Mouse (Mus musculus): ENCODE results near the gene Dlg4. TPM values are rescaled to one million over a fixed set of nuclear protein-coding genes. Genes with fewer than 3 reads are reported as not detected.
A peak's percentile ranks its signal among the peaks of the same experiment; 100 is the strongest.
"Not testable (repeated sequence)": the region's sequence is repeated elsewhere in the genome, so short reads cannot be mapped to it uniquely, and the experiment has no call there.

The Dlg4 gene
- polyA plus RNA-seq, 1 experiment from 2014 or later, result 28.1 TPM

DNA sequence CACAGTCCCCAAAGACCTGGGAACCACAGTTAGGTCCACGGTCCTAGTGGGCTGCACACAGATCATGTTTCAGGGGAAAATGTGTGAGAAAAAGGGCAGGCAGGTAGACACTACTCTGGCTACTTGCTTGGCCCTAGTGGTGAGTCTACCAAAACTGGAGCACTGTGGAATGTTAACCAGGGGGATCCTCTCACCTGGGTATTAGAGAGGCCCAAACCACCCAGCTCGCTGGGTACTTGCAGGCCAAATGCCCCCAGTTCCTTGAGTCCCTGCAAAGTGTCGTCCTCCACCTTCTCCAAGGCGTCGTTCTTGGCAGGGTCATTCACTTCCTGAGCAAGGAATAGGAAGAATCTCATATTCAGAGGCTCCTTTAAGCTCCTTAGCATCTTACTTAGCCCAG, 2.7 kb upstream of the Dlg4 start:
- 62% methylated on average over 5 of the region's 5 CpGs for WGBS
- Histone ChIP-seq H3K36me3 (peaks cover 48% of the 10 kb centered on the region), H3K4me1 (replicated peaks) (peaks cover 40% of the 10 kb centered on the region), H3K27me3 (no peaks in the 10 kb centered on the region), H3K9ac (peak overlapping the region; percentile 14; the same call in 1 of the 2 replicates), H3K27ac (peak overlapping the region; percentile 82; the same call in 1 of the 2 replicates), H3K4me2 (0 out of 2 replicates have a peak overlapping the region, but pooled peaks have one; percentile 90), H3K9me3 (no peaks in the 10 kb centered on the region), H3K4me3 (peak overlapping the region; percentile 62; the same call in 1 of the 2 replicates)
- no peak for ATAC-seq (ENCODE audit: low FRiP score)

DNA sequence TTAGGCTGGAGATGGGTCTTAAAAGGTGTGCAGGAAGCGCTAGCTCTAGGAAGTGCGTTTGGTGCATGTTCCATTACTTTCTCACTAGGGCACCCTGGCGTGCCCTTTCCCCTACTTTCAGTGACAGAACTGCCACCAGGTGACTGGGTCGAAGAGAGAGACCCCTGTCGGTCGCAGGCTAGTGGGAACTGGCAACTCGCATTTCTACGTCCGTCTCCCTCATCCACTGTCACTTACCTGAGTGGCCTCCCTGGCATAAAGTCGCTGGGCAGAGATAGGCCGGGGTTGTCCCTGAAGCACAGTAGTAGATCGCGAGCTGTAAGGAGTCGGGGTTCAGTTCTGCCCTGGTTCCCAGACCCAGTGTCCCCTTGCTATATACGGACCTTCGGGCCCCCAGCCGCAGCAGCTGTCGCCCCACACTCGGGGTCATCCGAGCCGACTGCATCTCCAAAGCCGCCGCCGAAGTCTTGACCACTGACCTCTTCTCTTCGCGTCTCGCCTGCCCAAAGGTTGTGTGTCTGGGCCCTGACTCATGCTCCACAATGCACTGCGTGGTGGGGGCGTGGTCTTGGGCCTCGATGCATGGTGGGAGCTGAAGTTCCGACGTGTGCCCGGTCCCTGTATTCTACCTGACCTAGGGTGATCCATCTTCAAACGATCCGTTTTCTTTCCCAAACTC, 1.7 kb upstream of the Dlg4 start, which contains the start of gene Acadvl:
Acadvl (minus strand) TSS at position 532 of the 679 bp plus-strand sequence.
- Histone ChIP-seq H3K4me3 (peak within 1 kb of the TSS; percentile 62), H3K4me1 (replicated peaks) (peaks cover 50% of the 10 kb centered on the region), H3K9ac (peak within 1 kb of the TSS; percentile 89), H3K36me3 (peaks cover 38% of the 10 kb centered on the region), H3K4me2 (peak within 1 kb of the TSS; percentile 90), H3K9me3 (no peaks in the 10 kb centered on the region), H3K27me3 (no peaks in the 10 kb centered on the region), H3K27ac (peak within 1 kb of the TSS; percentile 82)
- WGBS, result under 1% methylated on average over 35 of the region's 35 CpGs
- peak; percentile 82 for ATAC-seq (ENCODE audit: low FRiP score)

DNA sequence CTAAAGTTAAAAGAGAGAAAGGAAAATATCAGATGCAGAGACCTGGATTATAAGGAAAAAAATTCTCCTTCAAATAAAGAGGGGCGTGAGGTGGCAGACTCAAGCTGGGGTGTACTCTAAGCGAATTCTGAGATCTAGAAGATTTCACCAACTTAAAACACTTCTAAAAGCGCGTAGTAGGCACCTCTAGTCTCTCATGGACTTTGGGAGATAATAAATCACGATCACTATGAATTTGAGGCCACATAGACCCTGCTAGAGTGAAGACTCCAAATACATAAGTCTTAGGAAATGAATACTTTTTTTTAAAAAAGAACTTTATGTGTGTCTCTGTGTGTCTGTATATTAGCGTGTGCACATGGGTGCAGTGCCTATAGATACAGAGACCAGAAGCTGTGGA, 1.1 kb upstream of the Dlg4 start:
- WGBS, result 68% methylated on average over 6 of the region's 6 CpGs
- no peaks in the 10 kb centered on the region for H3K27me3 ChIP-seq
- no peak overlapping the region for H3K9ac ChIP-seq
- peaks cover 32% of the 10 kb centered on the region for H3K36me3 ChIP-seq
- no peak overlapping the region for H3K27ac ChIP-seq
- no peak for ATAC-seq (ENCODE audit: low FRiP score)
- H3K9me3 ChIP-seq, result no peaks in the 10 kb centered on the region
- H3K4me1 ChIP-seq (replicated peaks), result peaks cover 56% of the 10 kb centered on the region
- no peak overlapping the region for H3K4me3 ChIP-seq
- H3K4me2 ChIP-seq, result peak overlapping the region; percentile 90

DNA sequence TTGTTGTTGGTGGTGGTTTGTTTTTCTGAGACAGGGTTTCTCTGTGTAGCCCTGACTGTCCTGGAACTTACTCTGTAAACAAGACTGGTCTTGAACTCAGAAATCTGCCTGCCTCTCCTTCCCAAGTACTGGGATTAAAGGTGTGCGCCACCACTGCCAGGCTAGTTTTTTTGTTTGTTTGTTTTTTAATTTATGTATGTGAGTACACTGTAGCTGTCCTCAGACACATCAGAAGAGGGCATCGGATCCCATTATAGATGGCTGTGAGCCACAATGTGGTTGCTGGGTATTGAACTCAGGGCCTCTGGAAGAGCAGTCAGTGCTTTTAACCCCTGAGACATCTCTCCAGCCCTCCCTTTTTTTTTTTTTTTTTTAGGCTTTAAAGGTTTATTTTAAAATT, 565 bp upstream of the Dlg4 start:
- Histone ChIP-seq H3K4me1 (replicated peaks) (peaks cover 59% of the 10 kb centered on the region), H3K36me3 (peaks cover 27% of the 10 kb centered on the region)
- not testable (repeated sequence) for H3K27me3 ChIP-seq; H3K27ac ChIP-seq; H3K9me3 ChIP-seq; H3K9ac ChIP-seq; ATAC-seq (ENCODE audit: low FRiP score); H3K4me3 ChIP-seq; H3K4me2 ChIP-seq
- 78% methylated on average over 2 of the region's 2 CpGs for WGBS

DNA sequence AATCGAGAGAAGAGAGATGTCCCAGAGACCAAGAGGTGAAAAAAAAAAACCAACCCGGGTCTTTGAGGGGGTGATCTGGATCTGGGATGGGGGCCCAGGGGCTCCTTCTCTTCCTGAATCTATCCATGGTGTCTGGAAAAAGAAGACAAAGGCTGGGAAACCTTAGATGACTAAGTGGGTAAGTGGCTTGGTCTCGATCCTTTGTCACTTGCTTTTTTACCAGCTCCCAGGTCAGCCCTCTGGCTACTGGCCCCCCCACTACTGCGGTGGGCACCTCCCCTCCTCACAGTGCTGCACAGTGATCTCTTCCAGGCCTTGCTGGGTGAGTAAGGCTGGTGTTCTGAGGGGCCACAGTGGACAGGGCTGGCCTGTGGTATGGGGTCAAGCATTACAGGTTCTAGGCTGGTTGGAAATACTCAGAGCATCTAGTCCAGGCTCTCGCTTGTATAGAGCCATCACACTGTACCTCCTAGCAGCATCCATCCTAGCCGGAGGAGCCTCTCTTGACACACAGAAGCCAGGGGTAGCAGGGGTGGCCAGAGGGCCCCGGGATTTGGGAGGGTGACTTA, 541 bp downstream of the Dlg4 start:
- H3K4me1 ChIP-seq (replicated peaks), result peaks cover 65% of the 10 kb centered on the region
- H3K4me2 ChIP-seq, result peak overlapping the region; percentile 90
- peak overlapping the region; percentile 97 for H3K9ac ChIP-seq
- no peaks in the 10 kb centered on the region for H3K27me3 ChIP-seq
- no peak for ATAC-seq (ENCODE audit: low FRiP score)
- no peaks in the 10 kb centered on the region for H3K9me3 ChIP-seq
- H3K36me3 ChIP-seq, result peaks cover 16% of the 10 kb centered on the region
- H3K4me3 ChIP-seq, result peak overlapping the region; percentile 77
- 55% methylated on average over 7 of the region's 7 CpGs for WGBS
- peak overlapping the region; percentile 96 for H3K27ac ChIP-seq

DNA sequence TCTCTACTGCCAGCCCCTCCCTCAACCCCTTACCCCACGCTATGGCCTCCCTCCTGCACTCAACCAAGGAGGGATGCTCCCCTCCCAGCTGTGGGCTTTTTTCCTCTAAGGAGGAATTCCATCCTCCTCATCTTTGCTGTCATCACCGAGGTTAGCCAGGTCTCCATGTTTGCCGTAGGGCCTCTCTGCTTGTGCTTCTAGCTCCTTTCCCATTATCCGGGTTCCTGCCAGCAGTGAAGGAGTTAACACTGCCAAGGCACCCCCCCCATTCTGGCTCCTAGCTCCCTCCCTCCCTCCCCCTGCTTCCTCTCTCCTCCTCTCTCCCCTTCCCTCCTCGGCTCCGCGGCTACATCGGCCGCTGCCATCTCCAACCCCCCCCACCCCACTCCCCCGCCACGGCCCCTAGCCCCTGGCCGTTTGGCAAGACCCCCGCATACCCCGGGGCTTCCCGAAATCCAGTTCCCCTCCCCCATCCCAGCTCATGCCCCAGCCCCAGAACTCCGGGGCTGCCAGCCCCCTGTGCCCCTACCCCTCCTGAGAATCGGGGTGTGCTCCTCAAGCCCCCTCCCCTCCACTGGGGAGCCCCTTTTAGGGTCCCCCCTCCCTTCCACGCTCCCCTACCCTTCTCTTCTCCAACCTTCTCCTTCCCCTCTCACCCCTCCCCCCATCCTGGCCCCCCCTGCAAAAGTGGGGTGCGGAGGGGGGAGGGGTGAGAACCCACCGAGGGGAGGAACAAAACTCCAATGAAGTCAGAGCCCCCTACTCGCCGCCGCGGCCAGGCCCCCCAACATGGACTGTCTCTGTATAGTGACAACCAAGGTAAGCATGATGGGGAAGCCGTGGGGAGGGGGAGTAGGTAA, 1.6 kb downstream of the Dlg4 start:
- peak overlapping the region; percentile 96 for H3K27ac ChIP-seq
- no peak for ATAC-seq (ENCODE audit: low FRiP score)
- H3K4me3 ChIP-seq, result peak overlapping the region; percentile 77
- H3K36me3 ChIP-seq, result peaks cover 5% of the 10 kb centered on the region
- H3K9me3 ChIP-seq, result no peaks in the 10 kb centered on the region
- H3K4me1 ChIP-seq (replicated peaks), result peaks cover 74% of the 10 kb centered on the region
- no peaks in the 10 kb centered on the region for H3K27me3 ChIP-seq
- under 1% methylated on average over 21 of the region's 25 CpGs for WGBS
- peak overlapping the region; percentile 90 for H3K4me2 ChIP-seq
- H3K9ac ChIP-seq, result peak overlapping the region; percentile 97

DNA sequence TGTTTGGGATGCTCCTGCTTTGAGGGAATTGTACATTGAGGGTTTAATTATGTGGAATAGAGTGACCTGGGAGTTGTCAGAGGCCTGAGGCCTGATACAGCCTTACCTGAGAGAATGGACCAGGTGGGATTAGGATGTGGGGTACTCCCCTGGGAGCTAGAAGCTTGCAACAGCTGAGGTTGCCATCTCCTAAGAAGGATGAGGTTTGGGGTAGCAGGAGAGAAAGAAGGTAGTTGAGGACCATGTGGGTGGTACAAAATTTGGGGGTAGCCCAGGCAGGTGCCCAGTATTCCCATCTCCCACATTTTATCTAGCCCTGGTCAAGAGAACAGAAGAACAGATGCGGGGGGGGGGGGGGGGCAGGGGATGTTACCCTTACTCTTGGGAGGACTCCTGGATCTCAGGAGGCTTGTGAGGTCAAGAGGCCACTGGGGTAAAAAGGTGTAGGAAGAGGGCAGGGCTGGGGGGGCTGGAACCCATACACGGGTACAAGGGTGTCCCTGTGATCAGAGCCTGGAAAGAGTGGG, 2.8 kb downstream of the Dlg4 start:
- Histone ChIP-seq H3K4me2 (peak overlapping the region; percentile 90), H3K36me3 (no peaks in the 10 kb centered on the region), H3K4me1 (replicated peaks) (peaks cover 72% of the 10 kb centered on the region), H3K27me3 (no peaks in the 10 kb centered on the region), H3K27ac (peak overlapping the region; percentile 96), H3K9me3 (no peaks in the 10 kb centered on the region), H3K9ac (peak overlapping the region; percentile 97), H3K4me3 (peak overlapping the region; percentile 77)
- ATAC-seq (ENCODE audit: low FRiP score), result no peak
- WGBS, result 15% methylated on average over 1 of the region's 2 CpGs

DNA sequence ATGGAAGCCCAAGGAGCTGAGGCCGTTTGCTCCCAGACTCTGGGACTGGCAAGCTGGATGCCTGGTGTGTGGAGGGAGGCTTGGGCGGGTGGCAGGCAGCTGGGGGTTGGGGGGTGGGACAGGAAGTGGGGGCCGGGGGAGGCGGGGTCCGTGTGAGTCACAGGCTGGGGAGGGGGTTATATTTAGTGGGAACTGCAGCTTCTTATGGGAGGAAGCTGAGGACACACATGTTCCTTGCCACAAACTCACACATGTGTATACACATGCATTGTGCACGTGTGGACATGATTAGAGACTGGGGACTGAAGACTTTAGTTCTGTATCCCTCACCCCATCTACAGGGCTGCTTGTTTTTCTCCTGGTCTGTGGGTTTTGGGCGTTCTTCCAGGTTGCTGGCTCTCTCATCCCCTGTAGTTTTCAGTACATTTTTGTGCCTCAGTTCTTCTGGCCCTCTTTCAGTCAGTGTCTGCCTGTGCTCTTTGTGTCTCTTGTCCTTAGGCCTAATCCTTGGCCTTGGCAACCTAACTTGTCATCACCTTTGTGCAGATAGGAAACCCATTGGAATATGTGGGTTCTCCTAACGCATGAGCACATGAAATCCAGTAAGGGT, 3.4 kb downstream of the Dlg4 start:
- no peaks in the 10 kb centered on the region for H3K36me3 ChIP-seq
- H3K27ac ChIP-seq, result peak overlapping the region; percentile 96
- WGBS, result 12% methylated on average over 8 of the region's 8 CpGs
- peak overlapping the region; percentile 97 for H3K9ac ChIP-seq
- ATAC-seq (ENCODE audit: low FRiP score), result no peak
- peaks cover 72% of the 10 kb centered on the region for H3K4me1 ChIP-seq (replicated peaks)
- H3K27me3 ChIP-seq, result no peaks in the 10 kb centered on the region
- H3K4me3 ChIP-seq, result peak overlapping the region; percentile 77
- H3K4me2 ChIP-seq, result peak overlapping the region; percentile 90
- no peaks in the 10 kb centered on the region for H3K9me3 ChIP-seq

DNA sequence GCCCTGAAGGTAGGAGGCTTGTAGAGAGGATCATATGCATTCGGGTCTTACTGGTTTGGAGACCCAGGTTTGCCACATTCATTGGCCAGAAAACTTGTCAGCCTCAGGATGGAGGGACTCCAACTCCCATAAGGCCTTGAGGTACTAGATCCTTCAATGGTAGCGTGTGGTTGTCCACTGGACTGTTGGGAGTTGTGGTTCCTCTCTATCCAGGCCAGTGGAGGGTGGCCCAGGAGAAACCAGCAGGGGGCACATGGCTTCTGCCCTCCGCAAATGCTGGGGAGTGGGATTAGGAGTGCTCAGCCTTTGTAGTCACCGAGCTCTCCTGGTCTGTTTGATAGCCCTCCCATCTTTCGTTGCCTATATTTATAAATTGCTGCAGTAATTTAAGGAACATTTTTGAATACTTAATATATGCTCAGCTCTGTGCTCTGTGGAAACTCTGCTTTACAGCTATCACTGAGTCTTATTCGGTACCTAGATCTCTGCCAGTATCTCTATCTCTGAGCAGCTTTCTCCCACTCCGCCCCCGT, 4.1 kb downstream of the Dlg4 start:
- H3K4me2 ChIP-seq, result peak overlapping the region; percentile 90
- H3K27me3 ChIP-seq, result no peaks in the 10 kb centered on the region
- H3K27ac ChIP-seq, result peak overlapping the region; percentile 96
- H3K36me3 ChIP-seq, result no peaks in the 10 kb centered on the region
- peak overlapping the region; percentile 97 for H3K9ac ChIP-seq
- peak overlapping the region; percentile 77 for H3K4me3 ChIP-seq
- no peaks in the 10 kb centered on the region for H3K9me3 ChIP-seq
- ATAC-seq (ENCODE audit: low FRiP score), result peak; percentile 80
- peaks cover 78% of the 10 kb centered on the region for H3K4me1 ChIP-seq (replicated peaks)
- WGBS, result 0% methylated on average over 8 of the region's 8 CpGs

DNA sequence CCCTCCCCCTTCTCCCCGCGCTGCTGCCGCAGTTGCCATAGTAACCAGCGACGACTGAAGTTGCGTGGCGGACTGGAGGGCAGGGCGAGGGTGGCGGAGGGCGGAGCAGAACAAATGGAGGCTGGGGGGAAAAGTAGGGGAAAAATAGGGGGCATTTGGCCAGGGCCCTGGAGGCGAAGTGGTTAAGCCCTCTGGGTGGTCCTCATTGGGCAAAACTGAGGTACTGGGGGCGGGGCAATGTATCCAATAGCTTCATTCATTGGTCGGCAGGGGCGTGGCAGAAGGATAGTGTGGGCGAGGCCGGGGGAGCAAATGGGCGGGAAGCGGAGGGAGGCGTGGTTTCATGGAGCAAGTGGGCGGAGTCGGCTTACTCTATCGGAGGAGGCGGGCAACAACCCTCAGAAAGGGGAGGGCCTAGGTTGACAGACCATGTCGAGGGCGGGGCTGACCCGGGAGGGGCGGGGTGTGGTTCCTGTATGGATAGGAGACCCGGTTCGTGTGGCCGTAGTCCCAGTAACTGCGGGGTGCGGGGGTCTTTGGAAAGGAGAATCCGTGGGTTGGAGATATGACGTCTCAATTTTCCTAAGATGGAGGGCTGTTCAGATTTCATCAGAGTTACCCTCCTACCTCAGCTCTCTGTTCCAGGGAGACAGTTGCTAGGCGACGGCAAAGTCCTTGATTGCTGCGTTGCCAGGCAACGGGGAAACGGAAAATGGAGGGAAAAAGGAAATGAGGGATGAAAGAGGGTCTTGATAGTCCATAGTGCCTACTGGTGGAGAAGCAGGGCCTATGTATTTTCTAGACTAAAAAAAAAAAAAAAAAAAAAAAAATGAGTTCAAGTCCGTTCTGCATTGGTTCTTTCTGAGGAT, 4.8 kb downstream of the Dlg4 start:
- peak; percentile 77 for ATAC-seq (ENCODE audit: low FRiP score)
- peaks cover 85% of the 10 kb centered on the region for H3K4me1 ChIP-seq (replicated peaks)
- H3K27ac ChIP-seq, result peak overlapping the region; percentile 96

More for the DNA sequence above, 4.8 kb downstream of the Dlg4 start:
- peak overlapping the region; percentile 97 for H3K9ac ChIP-seq
- no peaks in the 10 kb centered on the region for H3K36me3 ChIP-seq
- no peaks in the 10 kb centered on the region for H3K27me3 ChIP-seq
- H3K9me3 ChIP-seq, result no peaks in the 10 kb centered on the region
- peak overlapping the region; percentile 77 for H3K4me3 ChIP-seq
- 1% methylated on average over 39 of the region's 40 CpGs for WGBS
- H3K4me2 ChIP-seq, result peak overlapping the region; percentile 90

Data from hindbrain, embryonic 13.5 days (tissue).